Mouse (Mus musculus): ENCODE results near the gene Upk3a. TPM values are rescaled to one million over a fixed set of nuclear protein-coding genes. Genes with fewer than 3 reads are reported as not detected.

The Upk3a gene
- polyA plus RNA-seq (2016; fragmentation: Nextera tagmentation; extraction: Ambion mirVana) = 0.15 and 0.47 TPM in 2 replicates

DNA sequence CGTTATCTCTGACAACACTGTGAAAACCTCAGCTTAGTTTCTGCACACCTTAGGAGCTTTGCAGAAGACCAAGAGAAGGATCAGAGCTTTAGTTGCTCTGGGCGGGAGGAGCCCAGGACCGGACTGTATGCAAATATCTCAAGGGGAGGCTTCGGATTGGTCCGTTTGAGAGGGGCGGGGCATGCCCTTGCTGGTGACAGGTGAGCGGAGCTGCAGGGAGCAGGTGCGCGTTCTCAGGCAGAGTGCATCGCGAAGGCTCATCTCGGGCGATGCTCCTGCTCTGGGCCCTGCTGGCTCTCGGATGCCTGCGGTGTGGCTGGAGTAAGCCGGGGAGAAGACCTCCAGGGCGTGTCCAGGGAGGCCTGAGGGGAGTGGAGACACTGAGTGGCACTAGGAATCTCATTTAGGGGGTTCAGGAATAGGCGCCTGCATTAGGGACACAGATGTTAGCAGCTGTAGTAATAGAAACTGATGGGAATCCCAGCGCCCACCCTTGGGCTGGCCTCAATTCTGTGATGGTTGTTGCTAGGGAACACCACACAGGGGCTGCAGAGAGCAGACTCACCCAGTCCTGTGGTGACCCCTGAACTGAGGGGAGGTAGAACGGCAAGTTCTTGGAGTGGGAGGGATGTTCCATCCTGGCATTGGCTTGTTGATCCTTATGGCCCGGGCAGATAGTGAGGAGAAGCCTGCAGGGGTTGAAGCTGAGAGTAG, at the start of gene Upk3a:
Upk3a (plus strand) TSS at position 191 of the 714 bp plus-strand sequence.
- Histone ChIP-seq H3K27me3 (ENCODE audit: insufficient read depth, poor library complexity, severe bottlenecking) (peaks cover 38% of the 10 kb centered on the region), H3K4me3 (peak within 1 kb of the TSS; percentile 32), H3K27ac (no peak within 1 kb of the TSS), H3K36me3 (no peaks in the 10 kb centered on the region), H3K9me3 (no peaks in the 10 kb centered on the region), H3K4me1 (replicated peaks) (peaks cover 22% of the 10 kb centered on the region)
- 7% methylated on average over 21 of the region's 21 CpGs for WGBS
- peak; percentile 15 for DNase-seq (ENCODE audit: low spot score)

DNA sequence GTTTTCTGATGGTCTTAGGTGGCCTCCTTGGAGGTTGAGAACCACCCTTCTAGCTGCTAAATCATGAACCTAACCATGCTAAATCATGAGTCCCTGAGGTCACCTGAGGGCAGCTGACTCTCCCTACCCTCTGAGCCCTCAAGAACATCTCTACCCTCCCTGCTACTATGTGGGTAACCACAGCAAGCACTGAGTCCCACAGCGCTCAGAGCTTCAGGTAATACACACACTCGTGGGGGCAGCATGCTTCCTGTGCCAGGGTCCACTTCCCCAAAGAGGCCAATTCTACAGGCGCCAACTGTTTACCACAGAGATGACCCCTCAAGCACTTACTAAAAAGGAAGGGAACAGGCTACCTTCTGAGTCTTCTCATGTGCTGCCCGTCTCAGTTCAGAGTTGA, 48.4 kb upstream of the Upk3a start:
- Histone ChIP-seq H3K27ac (no peak overlapping the region), H3K27me3 (ENCODE audit: insufficient read depth, poor library complexity, severe bottlenecking) (no peaks in the 10 kb centered on the region), H3K4me3 (no peak overlapping the region), H3K4me1 (replicated peaks) (peaks cover 12% of the 10 kb centered on the region), H3K36me3 (peaks cover 20% of the 10 kb centered on the region), H3K9me3 (no peaks in the 10 kb centered on the region)
- WGBS = 91% methylated on average over 4 of the region's 4 CpGs
- DNase-seq (ENCODE audit: low spot score) = no peak

DNA sequence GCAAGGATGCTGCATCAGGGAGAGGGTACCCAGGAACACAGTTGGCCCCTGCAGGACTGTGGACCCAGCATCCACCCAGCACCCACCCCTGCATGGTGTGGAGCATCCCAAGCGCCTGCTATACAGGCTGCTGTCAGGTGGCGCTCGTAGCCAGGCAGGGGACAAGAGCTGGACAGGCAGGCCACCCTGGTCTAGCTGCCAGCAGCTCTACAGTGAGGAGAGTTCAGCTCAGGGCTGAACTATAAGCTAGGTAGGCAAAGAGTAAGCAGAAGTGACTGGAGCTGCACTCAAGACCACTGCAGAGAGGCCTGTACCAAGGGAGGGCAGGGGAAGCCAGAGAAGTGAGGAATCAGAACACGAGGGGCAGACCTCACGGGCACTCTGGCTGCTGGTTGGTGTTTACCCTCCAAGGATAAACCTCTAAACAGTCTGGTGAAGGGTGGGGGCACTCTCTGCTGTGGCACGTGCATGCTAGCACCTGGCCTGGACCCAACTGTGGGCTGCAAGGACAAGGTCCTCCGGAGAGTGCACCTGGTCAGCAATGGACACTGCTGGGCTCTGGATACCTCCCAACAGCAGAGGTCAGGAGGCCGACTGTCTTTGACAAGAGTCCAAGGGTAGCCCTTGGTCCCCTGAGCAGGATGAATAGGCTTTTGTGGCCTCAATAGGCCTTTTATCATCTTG, 43.9 kb upstream of the Upk3a start:
- DNase-seq (ENCODE audit: low spot score) = peak; percentile 38
- 53% methylated on average over 8 of the region's 8 CpGs for whole genome bisulfite sequencing
- Histone ChIP-seq H3K4me1 (replicated peaks) (peaks cover 53% of the 10 kb centered on the region), H3K27me3 (ENCODE audit: insufficient read depth, poor library complexity, severe bottlenecking) (no peaks in the 10 kb centered on the region), H3K4me3 (peak overlapping the region; percentile 4; the same call in 1 of the 2 replicates), H3K27ac (peak overlapping the region; percentile 68), H3K9me3 (no peaks in the 10 kb centered on the region), H3K36me3 (peaks cover 24% of the 10 kb centered on the region)

DNA sequence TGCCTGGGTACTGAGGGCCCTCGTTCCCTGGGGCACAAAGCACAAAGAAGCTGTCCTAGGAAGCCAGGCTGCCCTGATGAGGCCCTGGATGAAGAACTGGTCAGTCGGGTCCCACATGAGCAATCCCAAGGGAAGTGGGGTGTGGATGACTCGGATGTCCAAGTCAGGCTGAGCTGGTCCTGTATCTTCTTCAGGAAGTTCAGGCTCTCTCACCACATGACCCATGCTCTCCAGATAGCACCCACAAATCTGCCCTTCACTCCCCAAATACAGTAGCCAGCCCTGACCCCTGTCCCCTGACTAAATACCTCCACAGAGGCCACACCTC, 43.4 kb upstream of the Upk3a start:
- peaks cover 29% of the 10 kb centered on the region for H3K36me3 ChIP-seq
- H3K9me3 ChIP-seq = no peaks in the 10 kb centered on the region
- H3K27me3 ChIP-seq (ENCODE audit: insufficient read depth, poor library complexity, severe bottlenecking) = no peaks in the 10 kb centered on the region
- H3K27ac ChIP-seq = peak overlapping the region; percentile 68
- DNase-seq (ENCODE audit: low spot score) = no peak
- WGBS = 19% methylated on average over 3 of the region's 3 CpGs
- H3K4me3 ChIP-seq = peak overlapping the region; percentile 4; the same call in 1 of the 2 replicates
- H3K4me1 ChIP-seq (replicated peaks) = peaks cover 53% of the 10 kb centered on the region

DNA sequence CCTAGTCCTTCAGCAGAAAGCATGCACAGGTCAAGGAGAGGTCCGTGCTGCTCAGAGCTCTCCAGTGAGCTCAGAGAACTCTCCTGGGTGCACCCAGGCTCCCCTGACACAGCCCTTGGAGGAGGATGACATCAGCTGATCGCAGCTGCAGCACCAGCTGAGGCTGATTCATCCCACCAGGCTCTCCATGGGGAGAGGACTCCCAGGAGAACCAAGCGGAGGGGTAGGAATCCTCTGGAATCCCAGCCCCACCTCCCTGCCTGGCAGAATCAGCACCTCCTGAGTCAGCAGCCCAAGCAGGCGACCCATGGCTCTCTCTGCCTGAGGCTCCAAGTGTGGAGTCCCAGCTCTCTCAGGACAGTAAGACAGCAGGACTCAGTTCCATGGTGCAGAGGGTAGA, 41.2 kb upstream of the Upk3a start:
- H3K36me3 ChIP-seq = peaks cover 22% of the 10 kb centered on the region
- 38% methylated on average over 4 of the region's 4 CpGs for WGBS
- H3K4me3 ChIP-seq = no peak overlapping the region
- peak overlapping the region; percentile 60 for H3K27ac ChIP-seq
- peaks cover 58% of the 10 kb centered on the region for H3K4me1 ChIP-seq (replicated peaks)
- no peaks in the 10 kb centered on the region for H3K27me3 ChIP-seq (ENCODE audit: insufficient read depth, poor library complexity, severe bottlenecking)
- DNase-seq (ENCODE audit: low spot score) = no peak
- H3K9me3 ChIP-seq = no peaks in the 10 kb centered on the region

DNA sequence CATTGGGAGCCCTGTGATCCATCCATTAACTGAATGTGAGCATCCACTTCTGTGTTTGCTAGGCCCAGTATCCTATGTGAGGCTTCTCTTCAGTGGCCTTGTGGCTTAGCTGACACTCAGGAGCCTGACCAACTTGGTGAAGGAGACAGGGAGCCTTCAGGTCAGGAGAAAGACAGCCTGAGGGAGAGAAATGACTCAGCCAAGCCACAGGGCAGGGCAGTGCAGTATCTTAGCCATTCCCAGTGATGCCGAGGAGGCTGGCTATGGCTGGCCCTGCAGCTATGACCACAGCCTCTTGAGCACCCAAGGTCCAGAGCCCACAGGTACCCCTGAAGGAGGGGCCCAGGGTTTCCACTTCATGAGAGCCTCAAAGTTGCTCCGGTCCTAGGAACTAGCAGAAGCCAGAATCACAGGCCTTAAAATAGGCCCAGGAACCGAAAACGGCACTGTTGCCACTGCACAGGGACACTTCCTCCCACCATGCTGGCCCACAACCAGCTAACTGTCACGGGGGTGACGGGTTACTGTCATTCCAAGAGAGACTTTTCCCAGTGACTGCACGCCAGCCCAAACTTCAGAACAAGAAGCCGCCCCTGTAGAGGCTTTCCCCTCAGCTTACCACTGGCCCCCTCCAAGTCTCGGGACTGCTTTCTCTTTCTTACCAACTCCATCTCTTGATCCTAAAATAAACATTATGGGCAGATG, 35.2 kb upstream of the Upk3a start:
- Histone ChIP-seq H3K27ac (no peak overlapping the region), H3K9me3 (no peaks in the 10 kb centered on the region), H3K4me3 (no peak overlapping the region), H3K36me3 (peaks cover 26% of the 10 kb centered on the region), H3K27me3 (ENCODE audit: insufficient read depth, poor library complexity, severe bottlenecking) (no peaks in the 10 kb centered on the region), H3K4me1 (replicated peaks) (peaks cover 48% of the 10 kb centered on the region)
- 92% methylated on average over 9 of the region's 9 CpGs for WGBS
- no peak for DNase-seq (ENCODE audit: low spot score)

DNA sequence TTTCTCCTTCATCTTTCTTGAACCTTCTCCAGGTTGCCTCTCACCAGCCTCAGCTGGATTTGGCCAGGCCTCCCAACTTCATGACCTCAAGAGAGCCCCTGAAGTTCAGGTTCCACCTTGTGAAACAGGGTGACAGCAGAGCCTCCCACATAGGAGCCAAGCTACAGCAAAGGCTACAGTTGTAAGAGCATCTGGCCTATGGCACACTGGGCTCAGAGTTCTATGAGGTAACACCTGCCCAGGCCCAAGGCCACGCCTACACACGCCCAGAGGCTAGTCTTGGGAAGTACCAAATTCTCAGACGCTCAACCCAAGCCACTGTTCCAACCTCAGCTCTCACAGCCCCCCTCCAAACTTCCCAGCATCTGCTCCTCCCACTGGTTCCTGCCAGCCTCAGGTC, 34.1 kb upstream of the Upk3a start:
- no peak overlapping the region for H3K4me3 ChIP-seq
- peaks cover 23% of the 10 kb centered on the region for H3K36me3 ChIP-seq
- 85% methylated on average over 3 of the region's 3 CpGs for WGBS
- no peaks in the 10 kb centered on the region for H3K27me3 ChIP-seq (ENCODE audit: insufficient read depth, poor library complexity, severe bottlenecking)
- H3K4me1 ChIP-seq (replicated peaks) = peaks cover 42% of the 10 kb centered on the region
- no peak overlapping the region for H3K27ac ChIP-seq
- DNase-seq (ENCODE audit: low spot score) = no peak
- H3K9me3 ChIP-seq = no peaks in the 10 kb centered on the region

DNA sequence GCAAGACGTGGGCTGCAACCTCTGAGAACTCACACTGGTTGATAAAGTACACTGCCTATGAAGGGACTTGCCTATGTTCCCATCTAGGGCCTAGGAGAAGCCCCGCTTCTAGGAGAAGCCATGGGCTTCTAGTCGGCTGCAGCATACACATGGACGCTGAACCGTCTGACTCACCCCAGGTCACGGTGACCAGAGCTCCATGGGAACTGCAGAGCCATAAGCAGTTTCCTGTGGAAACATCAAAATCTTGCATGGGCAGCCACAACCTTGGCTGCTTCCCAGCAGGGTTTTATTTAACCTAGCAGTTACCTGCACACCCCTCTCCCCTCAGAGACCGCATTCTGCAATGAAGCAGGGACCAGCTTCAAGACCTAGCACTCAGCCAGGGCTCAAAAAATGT, 33.2 kb upstream of the Upk3a start:
- 88% methylated on average over 7 of the region's 7 CpGs for WGBS
- Histone ChIP-seq H3K9me3 (no peaks in the 10 kb centered on the region), H3K27ac (no peak overlapping the region), H3K4me1 (replicated peaks) (peaks cover 49% of the 10 kb centered on the region), H3K4me3 (no peak overlapping the region), H3K27me3 (ENCODE audit: insufficient read depth, poor library complexity, severe bottlenecking) (0 out of 2 replicates have a peak, but pooled peaks cover under 1% of the 10 kb centered on the region), H3K36me3 (peaks cover 17% of the 10 kb centered on the region; the same call in 1 of the 2 replicates)
- no peak for DNase-seq (ENCODE audit: low spot score)

DNA sequence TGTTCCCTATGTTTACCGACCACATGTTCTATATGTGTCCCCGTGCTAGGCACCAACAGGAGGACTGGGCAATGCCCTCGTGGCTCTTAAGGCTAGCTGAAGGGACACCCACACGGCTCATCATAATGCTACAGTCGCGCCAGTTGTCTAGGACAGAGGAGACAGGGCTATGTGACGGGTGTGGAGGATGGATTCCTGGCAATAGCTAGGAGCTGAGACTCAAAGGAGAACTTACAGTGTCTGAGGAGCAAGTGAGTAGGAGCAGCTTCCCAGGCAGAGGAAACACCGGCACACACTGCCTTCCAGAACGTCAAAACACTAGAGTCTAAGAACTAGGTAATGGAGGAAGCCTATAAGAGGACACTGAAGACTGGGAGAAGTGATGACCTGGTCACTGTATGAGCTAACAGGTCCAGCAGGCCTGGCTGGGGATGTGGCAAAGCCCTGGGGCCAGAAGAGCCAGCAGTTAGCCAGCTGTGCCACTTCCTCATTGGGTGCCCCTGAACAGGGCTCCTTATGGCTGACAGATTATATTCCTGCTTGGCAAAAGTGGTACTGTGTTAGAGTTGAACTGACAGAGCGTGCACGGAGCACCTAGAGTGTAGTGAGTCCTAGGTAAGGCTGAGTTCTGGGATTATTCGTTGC, 31.3 kb upstream of the Upk3a start:
- Histone ChIP-seq H3K36me3 (peaks cover 8% of the 10 kb centered on the region; the same call in 1 of the 2 replicates), H3K4me3 (peak overlapping the region; percentile 1; the same call in 1 of the 2 replicates), H3K9me3 (no peaks in the 10 kb centered on the region), H3K4me1 (replicated peaks) (peaks cover 49% of the 10 kb centered on the region), H3K27me3 (ENCODE audit: insufficient read depth, poor library complexity, severe bottlenecking) (peaks cover 13% of the 10 kb centered on the region; the same call in 1 of the 2 replicates), H3K27ac (no peak overlapping the region)
- 89% methylated on average over 12 of the region's 12 CpGs for WGBS
- no peak for DNase-seq (ENCODE audit: low spot score)

DNA sequence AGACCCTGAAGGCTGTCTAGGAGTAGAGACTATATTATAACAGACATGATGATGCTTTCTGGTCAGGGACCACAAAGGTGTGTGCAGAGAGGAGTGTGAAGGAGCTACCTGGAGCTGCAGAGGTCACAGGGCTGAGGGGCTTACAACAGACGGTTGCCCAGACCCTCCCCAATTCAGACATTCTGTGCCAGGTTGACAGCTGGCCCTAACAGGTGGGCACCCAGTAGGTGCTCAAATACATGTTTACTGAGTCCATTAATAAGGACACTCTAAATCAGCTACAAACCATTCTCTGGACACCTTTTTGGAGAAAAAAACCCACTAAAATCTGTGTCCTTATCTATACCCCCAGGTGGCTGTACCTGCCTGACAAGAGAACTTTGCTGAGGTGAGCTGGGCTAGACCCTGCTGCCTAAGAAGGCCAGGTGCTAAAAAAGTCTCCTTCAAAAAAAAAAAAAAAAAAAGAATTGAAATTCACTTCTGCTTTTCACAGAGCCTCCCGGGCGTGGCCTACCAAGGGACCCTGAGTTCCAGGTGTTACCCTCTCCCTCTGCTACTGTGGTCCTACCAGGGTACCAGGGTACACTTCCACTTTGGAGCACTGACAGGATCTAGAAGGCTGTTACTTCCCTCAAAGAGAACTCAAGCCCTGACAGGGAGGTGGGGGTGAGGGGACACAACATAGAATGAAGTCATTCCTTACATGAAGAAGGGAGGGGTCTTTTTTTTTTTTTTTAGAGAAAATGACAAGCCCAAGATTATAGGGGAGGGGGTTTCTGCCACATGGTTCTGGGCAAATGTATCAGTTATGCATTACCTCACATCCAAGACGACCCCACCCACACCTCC, 30.5 kb upstream of the Upk3a start:
- Histone ChIP-seq H3K9me3 (no peaks in the 10 kb centered on the region), H3K36me3 (peaks cover 8% of the 10 kb centered on the region; the same call in 1 of the 2 replicates), H3K4me1 (replicated peaks) (peaks cover 49% of the 10 kb centered on the region), H3K4me3 (peak overlapping the region; percentile 89), H3K27ac (peak overlapping the region; percentile 91), H3K27me3 (ENCODE audit: insufficient read depth, poor library complexity, severe bottlenecking) (peaks cover 13% of the 10 kb centered on the region; the same call in 1 of the 2 replicates)
- DNase-seq (ENCODE audit: low spot score) = no peak
- WGBS = 69% methylated on average over 4 of the region's 4 CpGs

DNA sequence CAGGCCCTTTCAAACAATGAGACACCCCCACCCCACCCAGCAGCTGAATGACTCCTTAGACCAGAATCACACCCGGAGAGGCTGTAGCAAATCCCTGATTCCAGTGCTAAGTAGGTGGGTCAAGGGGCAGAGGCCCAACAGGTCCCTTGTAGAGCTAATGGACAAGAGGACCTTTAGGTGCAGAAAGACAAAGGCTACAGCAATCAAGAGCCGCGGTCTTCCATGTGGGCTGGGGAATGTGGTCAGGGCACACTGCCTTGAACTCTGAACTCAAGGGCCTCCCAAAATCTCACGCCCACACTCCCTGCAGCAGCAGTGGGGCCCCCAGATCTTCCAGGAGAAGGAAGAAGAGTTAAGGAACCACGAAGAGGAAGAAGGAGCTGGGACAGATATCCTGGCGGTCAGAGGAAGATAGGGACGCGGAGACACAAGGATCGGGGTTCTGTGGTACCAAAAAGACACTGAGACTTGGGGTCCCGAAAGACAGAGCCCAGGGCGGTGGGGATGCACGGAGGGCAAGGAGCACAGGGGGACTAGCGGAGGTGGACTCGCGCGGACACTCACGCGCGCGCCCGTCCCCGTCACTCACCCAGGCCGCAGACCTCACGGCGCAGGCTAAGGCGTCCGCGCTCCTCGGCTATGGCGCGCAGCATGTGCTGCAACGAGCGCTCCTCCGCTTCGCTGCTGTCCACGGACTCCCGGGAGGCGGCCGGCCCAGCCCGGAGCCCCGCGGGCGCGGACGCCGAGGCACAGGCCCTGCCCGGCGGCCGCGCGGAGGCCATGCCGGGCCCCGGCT, 29.7 kb upstream of the Upk3a start:
- Histone ChIP-seq H3K4me3 (peak overlapping the region; percentile 89), H3K9me3 (no peaks in the 10 kb centered on the region), H3K27me3 (ENCODE audit: insufficient read depth, poor library complexity, severe bottlenecking) (peaks cover 13% of the 10 kb centered on the region; the same call in 1 of the 2 replicates), H3K27ac (peak overlapping the region; percentile 91), H3K4me1 (replicated peaks) (peaks cover 49% of the 10 kb centered on the region), H3K36me3 (0 out of 2 replicates have a peak, but pooled peaks cover 5% of the 10 kb centered on the region)
- WGBS = under 1% methylated on average over 53 of the region's 53 CpGs
- DNase-seq (ENCODE audit: low spot score) = no peak
